Mouse (Mus musculus): Measurements from ENCODE around the gene Kif1b.
"Not testable (repeated sequence)": the region's sequence is repeated elsewhere in the genome, so short reads cannot be mapped to it uniquely, and the experiment has no call there.

The Kif1b gene

DNA sequence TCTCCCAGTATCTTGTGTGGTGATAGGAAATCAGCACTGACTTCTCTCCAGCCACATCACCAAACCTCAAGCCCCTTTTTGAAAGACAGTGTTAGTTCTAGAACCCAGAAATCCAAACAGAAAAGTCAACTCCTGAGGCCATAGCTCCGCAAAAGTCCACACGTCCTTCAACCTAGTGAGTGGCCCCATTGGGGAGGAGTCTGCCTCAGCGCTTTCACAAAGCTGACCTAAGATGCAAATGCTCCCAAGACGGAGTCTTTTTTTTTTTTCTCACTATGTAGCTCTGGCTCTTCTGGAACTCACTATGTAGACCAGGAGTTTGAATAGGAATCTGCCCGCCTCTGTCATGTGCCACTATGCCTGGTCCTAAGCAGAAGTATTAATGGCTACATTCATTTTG, 89.0 kb downstream of the Kif1b start:
- no peak for DNase-seq

DNA sequence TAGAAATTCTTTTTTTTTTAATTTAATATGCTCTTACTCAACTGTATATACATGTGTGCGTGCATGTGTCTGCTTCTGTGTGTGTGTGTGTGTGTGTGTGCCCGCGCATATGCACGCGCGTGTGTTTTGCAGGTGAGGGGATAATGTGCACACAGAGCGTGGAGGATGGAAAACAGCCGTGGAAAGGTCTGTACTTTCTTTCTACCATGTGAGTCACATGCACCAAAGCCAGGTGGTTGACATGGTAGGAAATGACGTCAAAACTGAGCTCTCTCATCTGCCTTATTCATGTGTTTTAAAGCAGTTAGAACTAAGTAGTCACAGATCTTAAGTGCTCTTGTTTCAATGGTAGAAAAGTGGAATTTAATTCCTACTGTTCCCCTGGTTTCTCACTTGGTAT, 91.5 kb downstream of the Kif1b start:
- no peak for DNase-seq

DNA sequence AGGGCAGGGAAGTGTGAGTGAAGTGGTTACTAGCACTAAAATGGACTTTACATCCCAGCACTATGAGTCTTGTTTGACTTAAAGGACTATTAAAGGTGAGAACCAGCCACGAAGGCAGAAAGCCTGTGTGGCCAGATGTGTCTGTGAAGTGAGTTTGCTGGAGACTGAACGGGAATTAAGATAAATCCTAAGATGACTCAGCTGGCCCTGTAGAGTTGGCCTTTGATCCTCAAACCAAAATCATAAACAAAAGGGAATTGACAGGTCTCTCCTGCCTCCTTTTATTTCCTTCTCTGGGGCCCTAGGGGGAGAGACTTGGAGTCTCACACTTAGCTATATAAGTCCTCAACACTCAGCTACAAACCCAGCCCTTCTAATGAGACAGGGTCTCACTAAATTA, 92.1 kb downstream of the Kif1b start:
- no peak for DNase-seq

DNA sequence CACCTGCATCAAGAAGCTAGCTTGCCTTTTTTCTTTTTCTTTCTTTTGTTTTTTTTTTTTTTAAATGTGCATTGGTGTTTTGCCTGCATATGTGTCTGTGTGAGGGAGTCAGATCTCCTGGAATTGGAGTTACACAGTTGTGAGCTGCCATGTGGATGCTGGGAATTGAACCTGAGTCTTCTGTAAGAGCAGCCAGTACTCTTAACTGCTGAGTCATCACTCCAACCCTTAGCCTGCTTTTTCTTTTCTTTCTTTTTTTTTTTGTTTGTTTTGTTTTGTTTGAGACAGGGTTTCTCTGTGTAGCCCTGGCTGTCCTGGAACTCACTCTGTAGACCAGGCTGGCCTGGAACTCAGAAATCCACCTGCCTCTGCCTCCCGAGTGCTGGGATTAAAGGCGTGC, 93.0 kb downstream of the Kif1b start:
- DNase-seq: not testable (repeated sequence)

DNA sequence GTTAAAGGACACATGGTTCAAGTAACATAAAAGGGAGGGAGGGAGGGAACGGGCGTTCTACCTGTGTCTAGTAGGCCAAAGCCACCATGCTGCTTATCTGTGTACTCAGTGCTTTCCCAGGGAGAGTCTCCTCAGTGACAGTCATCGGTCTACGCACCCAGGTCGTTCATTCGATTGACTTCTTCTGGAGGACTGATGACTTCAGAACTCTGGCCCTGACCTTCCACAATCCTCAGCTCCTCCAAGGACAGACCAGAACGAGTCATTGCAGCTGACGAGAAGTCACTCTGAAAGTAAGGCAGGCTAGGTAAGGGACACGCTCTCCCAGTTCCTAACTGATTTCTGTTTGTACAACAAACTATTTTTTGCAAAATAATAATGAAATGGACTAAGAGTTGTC, 94.0 kb downstream of the Kif1b start:
- no peak for DNase-seq

- peak; percentile 29 for DNase-seq
These were observed 96.1 kb downstream of the Kif1b start for GRCm38 (mm10) chr4:149211441-149211840.

DNA sequence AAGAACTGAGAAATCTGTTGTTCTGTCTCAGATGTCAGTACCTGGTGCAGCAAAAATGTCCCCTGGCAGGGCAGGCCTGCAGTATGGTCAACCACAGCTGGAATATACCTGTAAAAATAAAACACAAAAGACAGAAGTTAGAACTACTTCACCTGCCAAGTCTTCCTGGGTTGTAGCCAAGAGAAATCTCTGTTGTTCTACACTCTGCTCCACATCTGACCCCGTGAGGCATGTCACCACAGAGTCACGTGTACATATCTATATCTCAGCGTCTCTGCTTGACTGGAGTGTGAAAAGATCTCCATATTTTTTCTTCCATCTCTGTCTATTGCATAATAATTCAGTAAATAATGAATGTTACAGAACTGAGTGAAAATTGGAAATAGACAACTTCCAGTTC, 105.0 kb downstream of the Kif1b start:
- DNase-seq: no peak

- DNase-seq: no peak
These were observed 106.4 kb downstream of the Kif1b start for GRCm38 (mm10) chr4:149201110-149201509.

DNA sequence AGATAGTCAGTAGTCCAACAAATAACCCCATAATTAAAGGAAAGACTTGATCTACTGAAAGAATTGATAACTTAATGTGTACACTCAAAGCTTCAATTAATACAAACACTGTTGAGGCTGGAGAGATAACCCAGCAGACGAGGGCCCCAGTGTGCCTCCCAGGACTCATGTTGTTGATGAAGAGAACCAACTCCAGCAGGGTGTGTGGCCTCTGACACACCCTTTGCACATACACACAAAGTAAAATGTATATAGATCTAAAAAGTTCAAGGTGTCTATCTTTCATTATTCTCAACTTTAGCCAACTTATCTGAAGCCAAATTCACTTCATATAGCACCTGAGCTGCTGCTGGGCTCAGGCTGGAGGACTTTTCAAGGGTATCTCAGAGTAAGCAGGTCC, 110.3 kb downstream of the Kif1b start:
- DNase-seq: no peak

DNA sequence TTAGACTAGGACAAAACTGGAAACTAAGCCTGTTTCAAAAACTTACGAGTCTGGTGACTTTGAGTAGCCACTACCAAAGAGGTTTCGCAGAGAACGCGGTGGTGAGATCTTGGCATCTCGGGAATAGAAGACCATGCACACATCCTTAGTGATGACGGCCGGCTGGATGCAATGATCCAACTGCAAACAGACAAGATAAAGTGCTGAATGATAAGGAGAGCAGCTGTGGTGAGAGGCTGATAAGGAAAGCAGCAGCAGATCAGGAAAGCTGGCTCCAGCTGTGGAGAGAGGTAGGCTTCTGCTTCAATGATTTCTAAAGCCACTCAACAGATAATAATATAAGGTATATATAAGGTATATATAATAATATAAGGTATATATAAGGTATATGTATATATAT, 116.4 kb downstream of the Kif1b start:
- no peak for DNase-seq

DNA sequence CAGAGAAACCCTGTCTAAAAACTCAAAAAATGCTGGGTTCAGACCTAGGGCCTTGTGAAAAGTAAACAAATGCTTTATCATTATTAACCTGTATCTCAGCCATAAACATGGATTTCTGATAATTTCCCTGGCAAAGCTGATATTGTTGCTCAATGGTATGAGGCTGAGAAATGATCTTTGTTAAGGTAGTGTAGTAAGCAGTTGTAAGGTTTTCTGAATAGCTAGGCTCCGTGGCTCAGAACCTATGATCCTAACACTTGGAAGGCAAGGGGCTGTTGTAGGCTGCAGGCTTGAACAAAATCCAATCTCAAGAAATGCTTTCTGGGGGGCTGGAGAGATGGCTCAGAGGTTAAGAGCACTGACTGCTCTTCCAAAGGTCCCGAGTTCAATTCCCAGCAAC, 118.9 kb downstream of the Kif1b start:
- no peak for DNase-seq

GRCm38 (mm10) chr4:149182755-149183154, 124.7 kb downstream of the Kif1b start:
- DNase-seq: no peak

DNA sequence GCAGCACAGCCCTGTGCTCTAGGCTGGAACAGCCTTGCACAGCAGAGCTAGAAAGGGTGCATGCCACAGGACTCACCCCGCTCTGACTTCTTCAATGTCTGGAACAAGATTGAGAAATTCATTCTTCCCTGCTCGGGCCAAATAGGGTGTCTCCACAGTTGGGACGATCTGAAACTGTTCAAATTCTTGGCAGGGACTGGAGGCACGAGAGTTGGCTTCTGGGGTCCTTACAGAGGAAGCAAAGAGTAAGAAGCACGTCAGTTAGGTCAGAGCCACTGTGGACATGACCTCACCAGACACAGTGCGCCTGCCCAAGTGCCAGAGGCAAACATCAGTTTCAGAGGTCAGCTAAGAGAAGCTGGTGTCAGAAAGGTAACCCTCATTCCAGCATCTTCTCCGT, 125.3 kb downstream of the Kif1b start:
- peak; percentile 73 for DNase-seq

- DNase-seq: peak; percentile 44
These were observed 127.9 kb downstream of the Kif1b start for GRCm38 (mm10) chr4:149179573-149179972.

DNA sequence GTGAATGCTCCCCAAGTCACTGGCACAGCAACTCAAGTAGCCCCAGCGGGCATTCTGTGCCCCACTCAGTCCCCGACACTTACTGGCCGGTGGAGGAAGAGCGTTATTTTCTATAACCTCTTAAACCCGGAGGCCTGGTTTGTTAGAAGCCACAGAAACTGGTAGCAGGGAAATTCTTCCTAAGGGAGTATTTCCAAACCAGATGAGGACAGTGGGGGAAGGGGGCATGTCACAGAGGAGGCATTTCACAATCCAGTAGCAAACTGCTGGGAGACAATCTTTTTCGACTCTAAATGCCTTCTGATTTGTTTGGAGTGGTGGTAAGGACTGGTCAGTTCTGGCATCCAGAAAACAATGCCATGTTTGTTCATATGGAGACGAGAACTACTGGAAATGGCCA, 128.3 kb downstream of the Kif1b start:
- DNase-seq: peak; percentile 59

- no peak for DNase-seq
These were observed 129.2 kb downstream of the Kif1b start for GRCm38 (mm10) chr4:149178328-149178727.

- DNase-seq: no peak
These were observed 130.4 kb downstream of the Kif1b start for GRCm38 (mm10) chr4:149177046-149177445.

DNA sequence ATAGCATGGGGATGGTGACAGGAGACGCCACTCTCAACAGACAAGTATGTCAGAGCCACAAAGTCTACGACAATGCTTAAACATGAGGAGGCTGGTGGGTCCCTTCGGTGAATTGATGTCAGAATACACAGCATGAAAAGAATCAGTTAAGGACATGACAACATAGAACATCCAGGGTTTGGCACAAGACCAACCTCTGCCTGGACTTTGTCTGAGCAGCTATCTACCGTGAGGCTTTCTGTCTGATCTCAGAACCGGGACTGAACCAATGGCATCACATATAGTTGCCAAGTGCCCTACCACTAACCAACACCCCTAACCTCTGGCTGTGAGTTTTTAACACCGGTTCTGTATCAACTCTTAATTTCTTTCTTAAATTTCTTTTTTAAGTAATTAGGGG, 130.8 kb downstream of the Kif1b start:
- DNase-seq: no peak

DNA sequence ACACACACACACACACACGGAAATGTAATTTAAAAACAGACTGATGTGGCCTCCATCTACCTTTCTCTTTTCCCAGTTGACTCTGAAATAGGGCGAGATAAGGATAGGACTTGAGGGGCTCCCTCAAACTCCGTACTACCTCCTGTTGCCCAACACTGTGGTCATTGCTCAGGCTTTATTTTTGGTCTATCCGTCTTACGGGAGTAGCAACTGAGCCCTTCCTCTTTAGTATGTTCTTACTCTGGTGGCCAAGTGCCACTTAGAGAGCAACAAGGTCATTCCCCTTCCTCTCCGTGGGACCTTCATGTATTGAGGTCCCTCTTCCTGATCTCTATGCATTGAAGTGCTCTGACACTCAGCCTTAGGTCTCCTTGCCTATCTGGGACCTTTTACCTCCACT, 133.8 kb downstream of the Kif1b start:
- DNase-seq: no peak

- DNase-seq: peak; percentile 65
These were observed 134.8 kb downstream of the Kif1b start for GRCm38 (mm10) chr4:149172666-149173065.

DNA sequence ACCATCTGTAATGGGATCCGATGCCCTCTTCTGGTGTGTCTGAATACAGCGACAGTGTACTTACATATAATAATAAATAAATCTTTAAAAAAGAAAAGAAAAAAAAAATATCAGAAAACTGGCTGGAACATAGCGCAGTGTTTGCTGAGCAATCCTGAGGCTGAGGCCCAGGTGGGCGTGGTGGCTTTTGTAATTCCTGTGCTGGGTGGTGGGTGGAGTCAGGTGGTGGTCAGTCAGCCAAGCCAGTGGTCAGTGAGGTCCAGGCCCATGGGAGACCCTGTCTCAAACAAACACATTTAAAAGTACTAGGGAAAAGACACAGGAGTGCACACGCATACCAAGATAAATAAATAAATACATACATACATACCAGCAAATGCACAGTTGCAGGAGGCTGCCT, 135.4 kb downstream of the Kif1b start:
- peak; percentile 71 for DNase-seq

GRCm38 (mm10) chr4:149171581-149171981, 135.9 kb downstream of the Kif1b start:
- peak; percentile 68 for DNase-seq

GRCm38 (mm10) chr4:149170394-149170931, 137.0 kb downstream of the Kif1b start:
- peak; percentile 60 for DNase-seq

- not testable (repeated sequence) for DNase-seq
These were observed 137.6 kb downstream of the Kif1b start for GRCm38 (mm10) chr4:149169926-149170325.

DNA sequence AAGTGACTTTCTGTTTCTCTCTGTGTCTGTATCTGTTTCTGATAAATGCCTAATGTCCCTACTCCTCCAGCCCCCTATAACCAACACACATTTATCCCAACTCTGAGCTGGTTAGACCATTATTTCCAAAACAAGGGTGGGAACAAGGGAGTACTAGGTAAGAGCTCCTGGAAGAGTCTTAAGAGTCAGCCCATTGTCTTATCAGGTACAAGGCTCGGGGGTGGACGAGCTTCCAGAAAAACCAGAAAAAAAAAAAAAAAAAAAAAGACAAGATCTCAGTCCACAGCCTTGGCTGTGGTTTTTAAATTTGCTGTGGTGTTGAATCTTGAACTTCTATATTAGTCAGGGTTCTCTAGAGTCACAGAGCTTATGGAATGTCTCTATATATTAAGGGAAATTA, 139.5 kb downstream of the Kif1b start:
- DNase-seq: no peak

Measured in lung, postnatal 10 days (tissue).